Mouse (Mus musculus): ENCODE data around the gene Unc13c. TPM values are rescaled to one million over a fixed set of nuclear protein-coding genes. Genes with fewer than 3 reads are reported as not detected.

The Unc13c gene
- polyA plus RNA-seq, 1 experiment, result not detected

DNA sequence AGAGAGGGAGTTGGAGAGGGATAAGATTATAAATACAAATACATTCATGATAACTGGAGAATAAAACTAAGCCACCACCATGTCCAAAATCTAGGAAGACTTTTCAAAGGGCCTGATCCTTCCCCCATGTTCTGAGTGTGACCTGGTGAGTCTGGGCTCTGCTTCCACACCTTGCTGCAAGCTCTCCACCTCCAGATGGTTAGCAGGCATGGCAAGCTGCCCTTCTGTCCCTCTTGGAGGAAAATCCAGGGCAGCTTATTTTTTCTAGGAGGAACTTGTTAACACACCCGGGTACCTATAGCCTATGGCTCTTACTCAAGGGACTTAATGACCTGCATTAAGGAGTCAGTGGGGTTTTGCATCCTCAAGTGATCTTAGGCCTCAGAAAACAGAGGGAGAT is 364.8 kb downstream of the Unc13c start:
- DNase-seq, result no peak
- Histone ChIP-seq H3K36me3 (ENCODE audit: control insufficient read depth, insufficient read depth, low read length) (no peaks in the 10 kb centered on the region), H3K4me3 (ENCODE audit: control insufficient read depth, insufficient read depth, low read length) (no peak overlapping the region), H3K27me3 (ENCODE audit: control insufficient read depth, insufficient read depth, low read length) (no peaks in the 10 kb centered on the region), H3K4me1 (replicated peaks; ENCODE audit: control insufficient read depth, insufficient read depth, low read length) (no peaks in the 10 kb centered on the region), H3K27ac (ENCODE audit: control insufficient read depth, insufficient read depth, low read length) (no peak overlapping the region)
- WGBS, result 74% methylated on average over 1 of the region's 1 CpGs
- TF ChIP-seq CTCF (IDR thresholded peaks at IDR 0.05; ENCODE audit: borderline replicate concordance, control insufficient read depth, extremely low read depth, insufficient read depth, low read length, poor library complexity) (no peak), POLR2A (IDR thresholded peaks at IDR 0.05; ENCODE audit: control insufficient read depth, extremely low read depth, insufficient read depth, low read length, poor library complexity) (no peak)

DNA sequence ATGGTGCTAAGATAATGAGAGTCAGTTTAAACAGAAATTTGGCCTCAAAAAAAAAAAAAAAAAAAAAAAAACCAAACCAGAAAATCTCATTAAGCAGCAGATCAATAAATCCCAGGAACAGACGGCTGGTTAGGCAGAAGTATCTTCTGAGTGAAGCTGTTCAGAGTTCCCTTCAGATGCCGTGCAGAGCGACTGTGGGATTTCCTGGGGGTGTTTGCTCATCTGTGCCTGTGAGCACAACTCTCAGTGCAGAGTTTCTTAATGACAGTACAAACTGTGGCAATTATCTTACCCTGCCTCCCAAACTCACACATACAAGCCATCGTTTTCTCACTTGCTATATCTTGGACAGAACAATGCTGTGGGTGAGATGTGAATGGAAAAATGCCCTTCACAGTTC is 403.2 kb downstream of the Unc13c start:
- Histone ChIP-seq H3K27ac (ENCODE audit: control insufficient read depth, insufficient read depth, low read length) (no peak overlapping the region), H3K27me3 (ENCODE audit: control insufficient read depth, insufficient read depth, low read length) (no peaks in the 10 kb centered on the region), H3K4me3 (ENCODE audit: control insufficient read depth, insufficient read depth, low read length) (no peak overlapping the region), H3K4me1 (replicated peaks; ENCODE audit: control insufficient read depth, insufficient read depth, low read length) (no peaks in the 10 kb centered on the region), H3K36me3 (ENCODE audit: control insufficient read depth, insufficient read depth, low read length) (no peaks in the 10 kb centered on the region)
- no peak for TF ChIP-seq CTCF (IDR thresholded peaks at IDR 0.05; ENCODE audit: borderline replicate concordance, control insufficient read depth, extremely low read depth, insufficient read depth, low read length, poor library complexity)
- no peak for TF ChIP-seq POLR2A (IDR thresholded peaks at IDR 0.05; ENCODE audit: control insufficient read depth, extremely low read depth, insufficient read depth, low read length, poor library complexity)
- 85% methylated on average over 4 of the region's 4 CpGs for WGBS
- DNase-seq, result no peak

DNA sequence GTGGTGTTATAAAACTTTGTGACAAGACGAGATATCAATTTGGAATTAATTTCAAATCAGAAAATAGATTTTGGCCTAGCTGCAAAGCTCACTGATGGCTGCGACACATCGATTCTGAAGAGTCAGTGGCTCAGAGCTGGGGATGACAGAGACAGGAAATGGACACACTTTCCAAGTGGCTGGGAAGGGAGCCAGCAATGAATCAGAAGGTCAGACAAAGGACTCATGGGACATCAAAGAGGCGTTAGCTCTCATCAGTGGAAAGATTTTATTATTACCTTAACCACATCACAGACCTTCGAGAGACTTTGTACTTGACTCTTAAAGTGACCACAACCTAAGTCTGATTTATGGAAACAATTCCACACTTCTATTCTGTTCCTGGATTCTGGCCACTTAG is 408.7 kb downstream of the Unc13c start:
- no peaks in the 10 kb centered on the region for H3K27me3 ChIP-seq (ENCODE audit: control insufficient read depth, insufficient read depth, low read length)
- TF ChIP-seq POLR2A (IDR thresholded peaks at IDR 0.05; ENCODE audit: control insufficient read depth, extremely low read depth, insufficient read depth, low read length, poor library complexity) (no peak), CTCF (IDR thresholded peaks at IDR 0.05; ENCODE audit: borderline replicate concordance, control insufficient read depth, extremely low read depth, insufficient read depth, low read length, poor library complexity) (no peak)
- DNase-seq, result no peak
- no peaks in the 10 kb centered on the region for H3K36me3 ChIP-seq (ENCODE audit: control insufficient read depth, insufficient read depth, low read length)
- H3K4me1 ChIP-seq (replicated peaks; ENCODE audit: control insufficient read depth, insufficient read depth, low read length), result no peaks in the 10 kb centered on the region
- H3K27ac ChIP-seq (ENCODE audit: control insufficient read depth, insufficient read depth, low read length), result no peak overlapping the region
- WGBS, result 74% methylated on average over 5 of the region's 5 CpGs
- H3K4me3 ChIP-seq (ENCODE audit: control insufficient read depth, insufficient read depth, low read length), result no peak overlapping the region

DNA sequence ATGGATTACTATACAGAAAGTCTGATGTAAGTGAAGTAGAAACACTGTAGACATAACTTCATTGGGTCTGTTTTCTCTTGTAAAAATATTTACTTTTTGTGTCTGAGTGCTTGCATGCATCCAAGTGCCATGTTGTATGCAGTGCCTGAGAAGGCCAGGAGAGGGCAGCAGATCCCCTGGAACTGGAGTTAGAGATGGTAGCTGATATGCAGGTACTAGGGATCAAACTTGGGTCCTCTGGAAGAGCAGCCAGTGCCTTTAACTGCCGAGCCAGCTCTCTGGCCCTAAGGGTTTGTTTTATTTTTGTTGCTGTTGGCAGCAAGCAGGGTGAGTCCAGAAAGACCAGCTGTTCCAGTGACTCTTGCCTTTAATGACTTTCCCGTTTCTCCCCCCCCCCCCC is 411.0 kb downstream of the Unc13c start:
- Histone ChIP-seq H3K4me1 (replicated peaks; ENCODE audit: control insufficient read depth, insufficient read depth, low read length) (no peaks in the 10 kb centered on the region), H3K27me3 (ENCODE audit: control insufficient read depth, insufficient read depth, low read length) (no peaks in the 10 kb centered on the region), H3K4me3 (ENCODE audit: control insufficient read depth, insufficient read depth, low read length) (no peak overlapping the region), H3K27ac (ENCODE audit: control insufficient read depth, insufficient read depth, low read length) (no peak overlapping the region), H3K36me3 (ENCODE audit: control insufficient read depth, insufficient read depth, low read length) (no peaks in the 10 kb centered on the region)
- TF ChIP-seq POLR2A (IDR thresholded peaks at IDR 0.05; ENCODE audit: control insufficient read depth, extremely low read depth, insufficient read depth, low read length, poor library complexity) (no peak), CTCF (IDR thresholded peaks at IDR 0.05; ENCODE audit: borderline replicate concordance, control insufficient read depth, extremely low read depth, insufficient read depth, low read length, poor library complexity) (no peak)
- peak; percentile 39 for DNase-seq
- 80% methylated on average over 2 of the region's 2 CpGs for WGBS

DNA sequence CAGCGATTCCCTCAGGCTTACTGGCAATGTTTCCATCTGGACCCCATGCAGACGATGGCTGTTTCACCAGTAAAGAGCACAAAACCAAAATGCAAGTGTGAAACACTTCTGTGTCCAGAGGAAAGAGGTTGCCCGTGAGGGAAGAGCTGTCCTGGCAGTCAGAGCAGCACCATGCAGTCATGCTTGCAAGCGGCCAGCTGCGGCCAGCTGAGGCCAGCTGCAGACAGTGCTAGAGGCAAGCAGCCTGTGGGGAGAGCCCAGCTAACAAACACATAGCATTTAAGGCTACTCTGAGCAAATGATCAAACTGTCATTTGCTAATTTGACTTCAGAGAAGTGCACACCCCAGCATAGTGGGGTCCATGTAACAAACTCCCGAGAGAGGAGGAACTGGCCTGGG is 413.4 kb downstream of the Unc13c start:
- TF ChIP-seq POLR2A (IDR thresholded peaks at IDR 0.05; ENCODE audit: control insufficient read depth, extremely low read depth, insufficient read depth, low read length, poor library complexity) (no peak), CTCF (IDR thresholded peaks at IDR 0.05; ENCODE audit: borderline replicate concordance, control insufficient read depth, extremely low read depth, insufficient read depth, low read length, poor library complexity) (no peak)
- whole genome bisulfite sequencing, result 91% methylated on average over 6 of the region's 6 CpGs
- Histone ChIP-seq H3K4me1 (replicated peaks; ENCODE audit: control insufficient read depth, insufficient read depth, low read length) (no peaks in the 10 kb centered on the region), H3K27me3 (ENCODE audit: control insufficient read depth, insufficient read depth, low read length) (no peaks in the 10 kb centered on the region), H3K27ac (ENCODE audit: control insufficient read depth, insufficient read depth, low read length) (no peak overlapping the region), H3K36me3 (ENCODE audit: control insufficient read depth, insufficient read depth, low read length) (no peaks in the 10 kb centered on the region), H3K4me3 (ENCODE audit: control insufficient read depth, insufficient read depth, low read length) (no peak overlapping the region)
- DNase-seq, result no peak

DNA sequence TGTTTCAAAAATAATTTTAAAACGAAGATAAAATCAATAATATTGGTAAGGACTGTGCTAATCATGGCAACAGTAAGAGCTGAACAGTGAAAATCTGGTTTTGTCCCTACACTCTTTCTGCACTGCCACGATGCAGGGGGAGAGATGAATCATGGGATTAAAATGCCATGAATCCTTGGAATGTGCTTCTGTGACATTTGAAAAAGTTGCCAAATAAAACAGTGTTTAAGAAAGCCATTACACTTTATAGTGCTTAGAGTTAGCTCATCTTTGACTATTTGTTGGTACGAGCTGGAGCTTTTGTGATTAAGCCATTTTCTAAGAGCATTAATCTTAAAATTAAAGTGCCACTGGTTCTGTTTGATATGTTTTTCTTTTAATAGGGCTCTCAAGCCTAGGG is 496.2 kb downstream of the Unc13c start:
- Histone ChIP-seq H3K27me3 (ENCODE audit: control insufficient read depth, insufficient read depth, low read length) (no peaks in the 10 kb centered on the region), H3K4me1 (replicated peaks; ENCODE audit: control insufficient read depth, insufficient read depth, low read length) (no peaks in the 10 kb centered on the region), H3K27ac (ENCODE audit: control insufficient read depth, insufficient read depth, low read length) (no peak overlapping the region), H3K4me3 (ENCODE audit: control insufficient read depth, insufficient read depth, low read length) (no peak overlapping the region), H3K36me3 (ENCODE audit: control insufficient read depth, insufficient read depth, low read length) (no peaks in the 10 kb centered on the region)
- 80% methylated on average over 3 of the region's 3 CpGs for WGBS
- no peak for DNase-seq
- TF ChIP-seq CTCF (IDR thresholded peaks at IDR 0.05; ENCODE audit: borderline replicate concordance, control insufficient read depth, extremely low read depth, insufficient read depth, low read length, poor library complexity) (no peak), POLR2A (IDR thresholded peaks at IDR 0.05; ENCODE audit: control insufficient read depth, extremely low read depth, insufficient read depth, low read length, poor library complexity) (no peak)

DNA sequence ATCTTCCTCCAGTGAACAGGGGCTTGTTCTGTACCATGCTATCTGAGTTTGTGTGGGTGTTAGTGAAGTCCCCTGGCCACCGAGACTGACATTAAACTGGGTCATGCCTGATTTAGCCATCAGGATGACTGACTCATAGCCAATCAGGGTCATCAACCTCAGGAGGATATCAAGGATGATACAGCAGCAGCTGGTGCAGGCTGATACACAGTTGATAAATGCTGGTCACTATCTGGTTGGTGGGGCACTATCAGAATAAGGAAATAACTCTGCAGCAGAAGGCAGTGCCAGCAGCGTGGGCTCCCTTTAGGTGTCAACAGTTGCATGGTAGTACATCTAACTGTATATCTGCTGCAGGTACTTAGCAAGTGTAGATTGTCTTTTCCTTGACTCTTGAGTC is 506.7 kb downstream of the Unc13c start:
- Histone ChIP-seq H3K27ac (ENCODE audit: control insufficient read depth, insufficient read depth, low read length) (no peak overlapping the region), H3K36me3 (ENCODE audit: control insufficient read depth, insufficient read depth, low read length) (no peaks in the 10 kb centered on the region), H3K27me3 (ENCODE audit: control insufficient read depth, insufficient read depth, low read length) (no peaks in the 10 kb centered on the region), H3K4me3 (ENCODE audit: control insufficient read depth, insufficient read depth, low read length) (no peak overlapping the region), H3K4me1 (replicated peaks; ENCODE audit: control insufficient read depth, insufficient read depth, low read length) (no peaks in the 10 kb centered on the region)
- no peak for DNase-seq
- WGBS, result 92% methylated on average over 2 of the region's 2 CpGs
- TF ChIP-seq POLR2A (IDR thresholded peaks at IDR 0.05; ENCODE audit: control insufficient read depth, extremely low read depth, insufficient read depth, low read length, poor library complexity) (no peak), CTCF (IDR thresholded peaks at IDR 0.05; ENCODE audit: borderline replicate concordance, control insufficient read depth, extremely low read depth, insufficient read depth, low read length, poor library complexity) (no peak)
